Mouse (Mus musculus) spleen, adult 18-20 months (tissue): Measurements from ENCODE around the gene Vmn1r73.

Source experiments
- DNase-seq, 2 experiments: peaks; one replicate each; pipeline ENCODE4 v3.0.0; 2022; ENCODE audit warnings: mixed read lengths in 2 of 2

The Vmn1r73 gene

DNA sequence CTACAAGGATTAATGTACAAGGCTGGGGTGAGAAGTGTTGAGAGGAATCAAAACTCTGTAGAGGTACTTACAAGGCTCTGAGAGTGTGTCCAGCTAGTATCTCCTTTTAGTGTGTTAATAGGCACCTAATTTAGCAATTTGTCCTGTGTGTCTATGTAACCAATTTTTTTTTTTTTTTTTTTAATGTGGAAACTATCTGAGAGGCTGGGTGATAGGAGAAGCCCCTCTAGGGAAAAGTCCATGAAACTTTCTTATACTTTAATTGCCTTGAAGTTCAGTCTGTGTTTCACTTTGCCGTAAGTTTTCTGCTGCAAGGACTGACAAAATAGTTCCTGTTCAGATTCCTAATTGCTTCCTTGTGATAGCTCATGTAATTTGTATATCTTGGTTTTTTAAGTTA is at the start of gene Vmn1r73:
TSS of gene Vmn1r73 (plus strand) at position 301 of the 400 bp plus-strand sequence.
- DNase-seq, result no peak
